Mouse (Mus musculus) embryo, embryonic 9.5 days (tissue): ENCODE measurements around the gene Skida1.
A peak's percentile ranks its signal among the peaks of the same experiment; 100 is the strongest.
"Not testable (repeated sequence)": the region's sequence is repeated elsewhere in the genome, so short reads cannot be mapped to it uniquely, and the experiment has no call there.

Experiments used
- DNase-seq: peaks from one replicate; pipeline ENCODE4 v3.0.0-alpha.2; 2017; ENCODE audit errors: extremely low spot score

The Skida1 gene

DNA sequence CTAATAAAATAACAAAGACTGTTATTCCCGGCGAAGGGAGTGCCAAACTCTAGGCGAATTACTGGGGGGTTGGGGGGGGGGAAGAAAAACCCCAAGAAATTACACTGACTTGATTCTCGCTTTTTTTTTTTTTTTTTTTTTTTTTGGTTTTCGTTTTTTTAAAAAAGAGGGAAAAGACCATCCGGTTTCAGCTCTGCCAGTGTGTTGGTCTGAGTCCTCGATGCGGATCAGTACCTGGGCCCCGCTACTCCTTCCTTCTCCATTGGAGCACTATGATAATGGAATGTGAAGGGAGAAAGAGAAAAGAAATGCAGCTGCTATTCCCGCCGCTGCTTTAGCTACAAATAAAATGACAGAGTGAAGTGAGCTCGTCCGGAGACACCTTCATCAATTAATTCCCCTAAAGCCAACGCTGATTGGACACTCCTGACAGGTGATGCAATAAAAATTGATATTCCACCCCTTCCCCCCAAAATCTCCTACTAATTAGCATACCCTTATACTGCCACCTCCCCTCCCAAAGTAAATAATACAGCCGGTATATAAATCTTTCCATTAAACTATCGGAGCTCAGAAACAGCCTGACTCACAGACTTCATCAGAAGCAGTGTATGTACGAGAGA, at the start of gene Skida1:
Gene Skida1, minus strand, starts transcription at position 599 of the 623 bp plus-strand sequence.
- DNase-seq, result peak; percentile 81

DNA sequence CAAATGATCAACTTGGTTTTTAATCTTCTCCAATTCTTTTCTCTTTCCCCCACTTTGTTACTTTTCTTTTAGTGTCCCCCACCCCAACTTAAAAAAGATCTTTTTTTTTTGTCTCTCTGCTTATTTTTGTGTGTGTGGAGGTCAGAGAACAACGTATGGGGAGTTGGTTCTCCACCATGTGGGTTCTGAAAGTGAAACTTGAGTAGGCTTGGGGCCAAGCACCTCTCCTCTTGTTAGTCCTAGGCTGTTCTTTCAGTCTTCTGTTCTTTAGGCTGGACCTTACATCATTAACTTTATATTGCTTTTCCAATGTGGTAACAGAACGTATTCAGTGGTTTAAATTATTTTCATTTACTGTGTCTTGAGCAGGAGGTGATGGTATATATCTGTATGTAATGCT, 47.0 kb upstream of the Skida1 start:
- DNase-seq, result no peak

DNA sequence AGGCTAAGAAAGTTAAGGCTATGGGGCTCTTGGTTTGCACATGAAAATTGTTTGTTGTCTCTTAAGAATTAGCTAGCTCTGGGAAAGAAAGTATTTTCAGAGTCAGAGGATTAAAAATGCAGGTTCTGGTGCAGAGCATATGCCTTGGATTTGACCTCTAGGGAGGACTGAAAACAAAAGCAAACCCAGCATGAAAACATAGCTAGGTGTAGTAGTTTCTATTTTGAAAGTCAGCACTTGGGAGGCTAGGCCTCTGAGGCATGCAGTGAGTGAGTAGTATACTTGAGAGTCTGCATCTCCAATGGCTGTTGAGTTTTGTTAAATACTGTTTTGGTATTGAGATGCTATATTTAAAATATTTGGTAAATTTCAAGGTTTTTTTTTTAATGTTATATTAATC, 45.5 kb upstream of the Skida1 start:
- DNase-seq, result no peak

- no peak for DNase-seq
Observed at GRCm38 (mm10) chr2:18093858-18094257, 45.0 kb upstream of the Skida1 start.

DNA sequence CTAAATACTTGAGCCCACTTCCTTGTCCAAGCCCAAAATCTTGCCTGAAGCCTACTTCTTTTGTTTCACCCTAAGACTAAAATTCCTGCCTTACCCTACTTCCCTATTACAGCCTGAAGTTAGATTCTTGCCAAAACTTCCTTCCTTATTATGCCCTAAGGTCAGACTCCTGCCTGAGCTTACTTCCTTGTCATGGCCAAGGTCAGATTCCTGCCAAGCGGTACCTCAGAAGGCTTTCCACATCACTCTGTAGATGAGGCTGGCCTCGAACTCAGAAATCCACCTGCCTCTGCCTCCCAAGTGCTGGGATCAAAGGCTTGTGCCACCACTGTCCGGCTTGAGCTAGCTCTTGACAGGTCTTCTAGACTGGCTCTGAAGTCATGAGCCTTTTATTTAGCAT, 38.8 kb upstream of the Skida1 start:
- DNase-seq, result not testable (repeated sequence)

DNA sequence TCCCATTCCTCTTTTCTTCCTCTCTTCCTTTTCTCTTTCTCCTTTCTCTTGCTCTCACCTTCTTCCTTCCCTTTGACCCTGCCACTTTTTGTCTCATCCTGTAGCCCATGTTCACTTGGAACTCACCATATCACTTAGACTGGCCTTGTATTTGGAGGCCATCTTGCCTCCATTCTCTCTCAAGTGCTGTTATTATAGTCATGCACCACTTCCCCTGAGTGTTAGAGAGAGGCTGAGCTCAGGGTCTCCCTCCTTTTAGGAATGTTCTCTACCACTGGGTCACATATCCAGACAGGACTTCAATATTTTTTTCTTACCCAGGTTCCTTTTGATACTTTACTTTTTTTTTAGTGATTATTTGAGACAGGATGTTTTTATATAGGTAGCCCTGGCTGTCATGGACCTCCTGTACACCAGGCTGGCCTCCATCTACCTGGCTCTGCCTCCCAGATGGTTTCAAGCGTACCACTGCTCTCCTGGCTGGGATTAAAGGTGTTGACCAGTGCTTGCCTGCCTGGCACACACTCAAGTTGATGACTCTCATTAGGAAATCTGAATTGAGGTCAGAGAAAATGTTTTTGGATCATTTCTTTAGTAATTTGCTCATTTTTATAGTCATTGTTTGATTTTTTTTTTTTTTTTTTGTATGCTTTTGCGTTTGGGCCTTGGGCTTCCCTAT, 31.5 kb upstream of the Skida1 start:
- DNase-seq, result no peak

DNA sequence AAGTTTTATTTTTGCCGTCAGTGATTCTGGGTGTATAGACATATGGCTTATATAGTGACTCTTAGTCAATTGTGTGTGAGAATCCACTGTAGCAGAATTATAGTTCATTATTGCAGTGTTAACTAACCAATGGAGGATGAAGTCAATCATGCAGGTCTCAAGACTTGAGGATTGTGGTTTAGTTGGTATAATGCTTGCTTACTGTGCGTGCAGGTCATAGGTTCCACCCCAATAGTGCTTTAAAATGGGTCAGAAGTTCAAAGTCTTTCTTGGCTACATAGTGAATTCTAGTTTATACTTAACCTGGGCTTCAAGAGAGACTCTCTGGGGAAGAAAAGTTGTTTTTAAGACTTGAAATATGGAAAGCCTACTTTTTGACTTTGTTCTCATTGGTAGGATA, 23.1 kb upstream of the Skida1 start:
- DNase-seq, result no peak

DNA sequence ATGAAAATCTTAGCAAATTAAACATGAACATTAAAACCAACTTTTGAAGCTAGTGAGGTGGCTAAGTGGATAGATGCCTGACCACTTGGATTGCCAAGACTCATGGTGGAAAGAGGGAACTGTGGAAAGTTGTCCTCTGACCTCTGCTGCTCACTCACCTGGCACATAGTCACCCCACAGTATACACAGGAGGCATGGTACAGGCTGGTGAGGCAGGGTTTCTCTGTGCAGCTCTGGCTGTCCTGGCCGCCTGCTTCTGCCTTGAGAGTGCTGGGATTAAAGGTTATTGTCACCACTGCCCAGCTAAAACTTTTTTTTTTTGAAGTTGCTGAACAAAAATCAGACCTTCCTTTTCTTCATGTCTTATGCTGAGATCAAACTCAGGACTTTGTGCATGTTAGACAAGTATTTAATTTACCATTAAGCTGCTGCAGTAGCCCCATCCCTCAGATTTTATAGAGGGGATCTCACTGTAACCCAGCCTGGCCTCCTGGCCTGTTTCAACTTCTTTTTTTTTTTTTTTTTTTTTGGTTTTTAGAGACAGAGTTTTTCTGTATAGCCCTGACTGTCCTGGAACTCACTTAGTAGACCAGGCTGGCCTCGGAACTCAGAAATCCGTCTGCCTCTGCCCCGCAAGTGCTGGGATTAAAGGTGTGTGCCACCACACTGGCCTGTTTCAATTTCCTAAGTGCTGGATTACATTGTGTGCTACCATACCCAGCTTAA, 19.4 kb upstream of the Skida1 start:
- no peak for DNase-seq

DNA sequence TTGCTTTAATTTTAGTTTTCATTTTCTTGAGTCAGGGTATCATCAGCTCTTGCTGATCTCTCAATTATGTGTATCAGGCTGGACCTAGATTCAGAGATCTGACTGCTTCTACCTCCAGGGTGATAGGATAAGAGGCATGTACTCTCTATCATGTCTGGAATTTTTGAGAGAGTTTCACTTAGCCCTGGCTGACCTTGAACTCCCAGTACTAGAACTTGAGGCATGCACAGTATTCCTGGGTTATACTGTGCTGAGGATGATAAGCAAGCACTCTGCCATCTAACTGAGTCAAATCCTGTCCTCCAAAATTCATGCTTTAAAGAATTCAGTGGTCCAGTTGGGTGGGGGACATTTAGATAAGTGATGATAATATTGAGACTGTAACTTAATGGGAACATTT, 17.6 kb upstream of the Skida1 start:
- DNase-seq, result no peak

- DNase-seq, result no peak
Observed at GRCm38 (mm10) chr2:18065708-18066030, 16.8 kb upstream of the Skida1 start.

DNA sequence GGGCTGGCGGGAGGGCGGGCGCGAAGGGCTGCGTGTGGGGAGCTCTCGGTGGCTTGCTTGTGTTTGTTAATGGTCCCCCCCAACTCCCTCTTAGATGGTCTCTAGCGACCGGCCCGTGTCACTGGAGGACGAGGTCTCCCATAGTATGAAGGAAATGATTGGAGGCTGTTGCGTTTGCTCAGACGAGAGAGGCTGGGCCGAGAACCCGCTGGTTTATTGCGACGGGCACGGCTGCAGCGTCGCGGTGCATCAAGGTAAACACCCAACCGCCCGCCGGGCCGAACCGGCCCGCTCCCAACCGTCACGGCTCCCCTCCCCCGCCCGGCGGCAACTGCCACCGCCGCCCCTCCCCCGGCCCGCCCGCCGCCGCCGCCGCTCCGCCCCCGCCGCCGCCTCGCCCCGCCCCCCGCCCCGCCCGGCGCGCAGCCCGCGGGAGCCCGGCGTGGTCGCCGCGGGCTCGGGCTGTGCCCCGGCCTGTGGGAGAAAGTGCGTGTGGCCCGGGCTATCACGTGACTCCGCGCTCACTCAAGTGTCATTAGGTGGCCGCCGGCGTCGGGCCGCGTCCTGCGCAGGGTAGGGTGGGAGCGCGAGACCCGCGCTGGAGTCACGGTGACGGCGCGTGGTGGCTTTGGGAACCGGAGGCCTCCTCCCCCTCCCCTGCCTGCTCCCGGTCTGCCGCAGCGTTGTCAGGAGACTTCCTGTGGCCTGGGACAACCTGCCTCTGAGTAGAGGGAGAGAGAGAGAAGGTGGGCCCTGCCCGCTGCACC, 16.3 kb upstream of the Skida1 start:
- peak; percentile 79 for DNase-seq

DNA sequence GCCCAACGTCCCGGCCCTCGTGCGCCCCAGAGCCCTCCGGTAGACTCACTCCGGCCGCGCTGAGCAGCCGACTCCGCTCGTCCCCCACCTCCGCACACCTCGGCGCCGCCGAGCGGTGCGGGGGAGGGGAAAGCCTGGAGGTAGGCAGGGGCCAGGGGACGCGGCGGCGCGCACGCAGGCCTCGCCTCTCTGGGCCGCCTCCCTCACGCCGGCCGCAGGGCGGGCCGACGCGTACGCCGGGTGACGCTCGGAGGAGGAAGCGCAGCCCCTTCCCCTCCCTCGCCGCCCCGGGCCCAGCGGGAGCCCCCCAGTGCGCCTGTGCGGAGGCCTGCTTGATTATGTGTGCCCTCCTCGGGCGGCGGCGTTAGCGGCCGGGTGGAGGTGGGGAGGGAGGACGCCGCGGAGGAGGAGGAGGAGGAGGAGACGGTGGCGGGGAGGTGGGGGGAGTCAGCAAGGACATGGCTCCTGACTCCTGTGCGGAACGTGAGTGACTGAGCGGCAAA, 15.6 kb upstream of the Skida1 start:
- DNase-seq, result peak; percentile 95

GRCm38 (mm10) chr2:18063763-18064251, 15.0 kb upstream of the Skida1 start:
- no peak for DNase-seq

- DNase-seq, result peak; percentile 34
Observed at GRCm38 (mm10) chr2:18060396-18060795, 11.5 kb upstream of the Skida1 start.

- DNase-seq, result no peak
Observed at GRCm38 (mm10) chr2:18059891-18060290, 11.0 kb upstream of the Skida1 start.

DNA sequence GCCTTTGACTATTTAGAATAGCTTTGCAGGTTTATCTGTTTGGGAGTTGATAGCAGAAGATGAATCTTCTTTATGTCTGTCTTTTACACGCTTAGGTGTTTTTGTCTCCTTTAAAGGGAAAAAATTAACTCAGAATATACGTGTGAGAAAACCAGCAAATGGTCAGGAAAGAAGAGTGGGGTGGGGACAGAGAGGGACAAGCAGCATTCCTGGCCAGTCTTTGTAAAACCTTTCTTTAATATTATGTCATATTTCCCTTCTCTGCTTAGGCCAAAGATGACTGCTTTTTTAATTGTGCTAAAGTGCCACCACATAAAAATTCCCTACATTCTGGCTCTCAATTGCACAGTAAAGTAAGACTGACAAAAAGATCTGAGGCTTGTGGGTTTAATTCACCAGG, 10.2 kb upstream of the Skida1 start:
- peak; percentile 40 for DNase-seq

DNA sequence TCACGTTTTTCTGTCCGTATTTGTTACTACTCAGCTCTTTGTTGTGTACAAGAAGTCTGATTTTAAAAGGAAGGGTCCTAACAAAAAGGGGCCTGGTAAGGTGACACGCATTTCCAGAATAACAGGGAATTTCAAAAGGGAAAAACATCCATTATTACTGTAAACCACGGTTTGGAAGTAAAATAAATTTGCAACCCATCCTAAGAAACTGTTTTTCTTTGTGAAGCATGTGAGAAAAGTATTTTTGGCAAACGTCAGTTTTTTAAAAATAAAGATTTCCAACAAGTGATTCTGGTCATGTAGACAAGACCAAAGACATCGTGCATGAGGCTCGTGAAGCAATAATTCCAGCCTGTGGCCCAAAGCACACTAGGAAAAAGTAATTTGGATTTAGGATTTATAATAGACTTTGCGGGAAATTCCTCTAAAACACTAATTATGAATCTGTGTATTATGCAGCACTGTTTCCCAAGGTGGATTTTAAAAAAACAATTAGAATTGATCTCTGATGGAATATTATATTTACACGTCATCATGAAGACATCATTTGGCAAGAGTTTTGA, 9.4 kb upstream of the Skida1 start:
- DNase-seq, result peak; percentile 46

- DNase-seq, result peak; percentile 70
Observed at GRCm38 (mm10) chr2:18057336-18058145, 8.7 kb upstream of the Skida1 start.

DNA sequence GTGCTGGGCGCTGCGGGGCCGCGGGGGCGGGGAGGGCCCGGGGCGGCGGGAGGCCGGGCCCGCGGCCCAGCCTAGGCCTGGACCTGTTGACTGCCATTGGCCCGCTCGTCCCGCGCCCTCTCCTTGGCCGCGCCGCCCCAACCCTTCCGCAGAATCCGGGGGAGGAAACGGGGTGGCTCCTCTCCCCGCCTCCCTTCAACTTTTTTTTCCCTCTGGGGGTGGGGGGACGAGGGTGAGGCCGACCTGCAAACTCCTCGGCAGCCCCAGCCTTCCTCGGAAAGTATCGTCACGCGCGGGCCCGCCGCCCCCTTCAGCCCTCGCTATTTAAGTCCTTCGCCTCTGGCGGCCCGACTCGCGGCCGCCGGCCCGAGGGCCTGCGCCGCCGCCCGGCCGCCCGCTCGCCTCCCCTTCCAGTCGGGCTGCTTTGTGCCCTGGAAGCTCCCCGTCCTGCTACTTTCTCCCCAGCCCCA, 8.0 kb upstream of the Skida1 start:
- DNase-seq, result peak; percentile 98

GRCm38 (mm10) chr2:18055929-18056785, 7.3 kb upstream of the Skida1 start:
- DNase-seq, result peak; percentile 100
